Comparison of ENCODE assay signal across 21 mouse cellular contexts in the genomic region with DNA sequence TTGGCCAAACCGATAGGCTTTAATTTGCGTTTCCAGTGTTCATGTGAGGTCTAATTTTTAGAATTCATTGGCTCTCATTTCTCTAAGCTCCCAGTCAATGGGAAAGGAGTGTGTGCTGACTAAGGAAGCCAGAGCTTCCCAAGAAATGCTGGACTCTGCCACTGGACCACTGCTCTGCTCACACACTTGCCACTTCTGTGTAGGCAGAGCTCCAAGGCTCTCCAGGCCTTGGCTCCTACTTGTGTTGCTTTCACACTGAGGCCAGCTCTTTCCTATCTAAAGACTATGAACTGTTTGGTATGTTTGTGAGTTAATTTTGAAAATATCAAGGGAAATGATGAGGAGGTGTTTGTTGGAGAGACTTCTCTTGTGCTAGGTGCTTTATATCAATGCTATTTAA.
DNase-seq lines count a peak whose midpoint lies in the region; ATAC-seq lines count a peak whose summit lies in the region.
"Had no signal": no experiment of that assay in that cellular context is flagged by ENCODE, and none has a peak within 500 bp of the region (broad histone marks: within the 10 kb centered on the region; RNA-seq: fewer than 3 reads in every experiment).

No protein-coding gene starts in this region.

- ATAC-seq in erythroblast, adult 5-6 weeks (replicated peaks; ENCODE audit: low FRiP score, poor library complexity, severe bottlenecking) = no peak
- ATAC-seq: forebrain, embryonic 13.5 days; forebrain, embryonic 16.5 days; hindbrain, postnatal 0 days; inflammation-experienced regulatory T-cells, adult 6 months; intestine, embryonic 16.5 days had no signal

- peak; percentile 18 to 23 for DNase-seq in cerebellum, adult 18-20 months
- DNase-seq in cerebellum, adult 9-10 months = no peak
- DNase-seq in cerebellum, postnatal 14 days = peak; percentile 55 to 71
- no peak for DNase-seq in cerebellum, adult 8-10 months
- DNase-seq in heart, adult 18-20 months = peak; percentile 25 to 36
- DNase-seq in heart, postnatal 4 days = no peak
- peak; percentile 44 to 50 for DNase-seq in cerebellum, postnatal 25 days
- DNase-seq: adrenal gland, adult 8-10 months; adrenal gland, postnatal 25 days; B cell, adult 2 months; embryo, embryonic 11 days; gastrocnemius, postnatal 25 days; heart, postnatal 36 days; kidney, adult 18-20 months; kidney, adult 9 months had no signal

Comparison
In these comparisons a context has a peak if more than half of its experiments do, and no peak if none do; other contexts are left out.
1. DNase-seq: peak in cerebellum, adult 18-20 months (2 of 2), cerebellum, postnatal 14 days (2 of 2), heart, adult 18-20 months (2 of 2) and cerebellum, postnatal 25 days (2 of 2); none in cerebellum, adult 9-10 months (single experiment), cerebellum, adult 8-10 months (single experiment) and heart, postnatal 4 days (single experiment).